Mouse (Mus musculus) E14TG2a.4 (cell line): Measurements from ENCODE around the gene Gnl1.
A peak's percentile ranks its signal among the peaks of the same experiment; 100 is the strongest.

Experiments used
- H3K27me3 ChIP-seq: 2 replicates; pipeline ENCODE4 v1.6.1; 2014; ENCODE audit warnings: low read length, control low read depth; ENCODE audit not compliant: insufficient read depth
- H3K36me3 ChIP-seq: 2 replicates; pipeline ENCODE4 v1.6.1; 2014; ENCODE audit warnings: low read length, control low read depth; ENCODE audit not compliant: insufficient read depth
- H3K4me1 ChIP-seq: replicated peaks from 2 replicates; pipeline ENCODE4 v1.6.1; 2014; ENCODE audit warnings: low read depth, low read length, control low read depth
- H3K4me3 ChIP-seq: replicated peaks from 2 replicates; pipeline ENCODE4 v1.5.1; 2014; ENCODE audit warnings: mild to moderate bottlenecking, low read length
- H3K9me3 ChIP-seq: 2 replicates; pipeline ENCODE4 v1.6.1; 2014; ENCODE audit warnings: low read length, control low read depth
- CTCF ChIP-seq: conservative IDR thresholded peaks from 2 replicates; pipeline ENCODE4 v1.5.1; 2014; ENCODE audit warnings: low read length
- NANOG ChIP-seq: IDR thresholded peaks from 2 replicates; pipeline ENCODE4 v1.6.1; 2014; ENCODE audit warnings: borderline replicate concordance, low read length, mixed read lengths
- POU5F1 ChIP-seq: IDR thresholded peaks from 2 replicates; pipeline ENCODE4 v1.6.1; 2014; ENCODE audit warnings: low read length, borderline replicate concordance

The Gnl1 gene

DNA sequence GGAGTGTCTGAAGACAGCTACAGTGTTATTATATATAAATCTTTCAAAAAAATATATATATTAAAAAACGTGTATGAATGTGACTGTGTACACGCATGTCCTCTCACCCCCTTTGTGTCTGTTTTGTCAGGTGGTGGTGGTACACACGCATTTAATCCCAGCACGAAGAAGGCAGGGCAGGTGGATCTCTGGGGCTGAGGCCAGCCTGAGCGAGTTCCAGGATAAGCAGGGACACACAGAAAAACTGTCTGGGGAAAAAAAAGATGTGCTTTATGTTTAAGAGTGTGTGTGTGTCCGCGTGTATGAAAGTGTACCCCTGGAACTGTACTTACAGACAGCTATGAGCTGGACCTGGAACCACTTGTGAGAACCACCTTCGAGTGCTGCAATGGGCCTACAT lies 25.0 kb upstream of the Gnl1 start:
- Histone ChIP-seq H3K4me1 (peaks cover 36% of the 10 kb centered on the region), H3K27me3 (no peaks in the 10 kb centered on the region), H3K36me3 (peaks cover 53% of the 10 kb centered on the region), H3K9me3 (no peaks in the 10 kb centered on the region), H3K4me3 (no peak overlapping the region)
- TF ChIP-seq POU5F1: no peak
- TF ChIP-seq NANOG: no peak
- TF ChIP-seq CTCF: no peak

DNA sequence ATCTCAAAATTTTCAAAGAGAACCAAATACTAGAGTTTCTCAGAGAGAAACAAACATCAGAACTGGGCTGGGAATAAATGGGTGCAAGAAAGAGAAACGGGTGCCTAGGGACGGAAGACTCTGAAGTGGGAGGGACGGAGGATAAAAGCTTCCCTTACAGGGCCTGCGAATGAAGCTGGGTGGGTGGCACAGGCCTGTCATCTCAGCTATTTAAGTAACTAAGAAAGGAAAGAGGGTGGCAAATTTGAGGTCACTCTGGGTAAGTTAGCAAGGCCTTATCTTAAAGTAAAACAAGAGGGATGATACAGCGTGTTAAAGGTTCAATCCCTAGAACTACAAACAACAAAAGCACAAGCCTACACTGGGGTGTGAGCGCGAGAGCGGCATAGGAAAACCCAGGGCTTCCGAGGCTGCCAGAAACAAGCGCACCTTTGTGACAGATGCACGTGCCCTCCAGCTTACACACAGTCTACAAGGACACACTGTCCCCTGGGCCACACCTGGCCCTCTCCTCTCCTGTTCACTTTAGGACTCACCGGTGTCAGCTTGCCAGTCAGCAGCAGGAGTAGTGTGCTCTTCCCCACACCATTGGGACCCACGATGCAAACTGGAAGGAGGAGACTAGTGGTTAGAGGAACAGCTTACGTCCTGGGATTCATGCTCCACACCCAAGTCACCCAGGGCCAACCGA lies 21.0 kb upstream of the Gnl1 start:
- Histone ChIP-seq H3K4me1 (peaks cover 65% of the 10 kb centered on the region), H3K4me3 (no peak overlapping the region), H3K27me3 (no peaks in the 10 kb centered on the region), H3K9me3 (no peaks in the 10 kb centered on the region), H3K36me3 (peaks cover 93% of the 10 kb centered on the region)
- TF ChIP-seq POU5F1 (no peak), CTCF (no peak), NANOG (no peak)

DNA sequence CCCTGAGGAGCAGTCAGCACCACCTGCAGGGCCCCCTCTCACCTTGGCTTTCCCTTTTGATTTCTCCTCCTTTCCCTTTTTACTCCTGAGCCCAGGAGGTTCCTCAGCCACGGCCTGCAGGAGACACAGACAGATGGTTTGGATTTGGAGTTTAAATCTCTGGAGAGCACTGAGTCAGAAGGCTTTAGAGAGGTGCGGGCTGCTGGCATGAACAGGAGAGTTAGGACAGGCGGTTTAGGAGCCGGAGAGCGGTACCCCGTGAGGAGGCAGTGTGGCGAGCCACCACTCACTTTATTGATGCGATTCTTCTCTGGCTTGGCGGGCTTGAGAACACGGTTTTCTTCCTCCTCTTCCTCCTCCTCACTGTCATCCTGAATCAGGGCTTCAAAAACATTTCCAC lies 16.4 kb upstream of the Gnl1 start:
- Histone ChIP-seq H3K27me3 (no peaks in the 10 kb centered on the region), H3K4me3 (peak overlapping the region; percentile 32; the same call in 1 of the 2 replicates), H3K4me1 (peaks cover 92% of the 10 kb centered on the region), H3K36me3 (peaks cover 98% of the 10 kb centered on the region), H3K9me3 (no peaks in the 10 kb centered on the region)
- TF ChIP-seq CTCF (no peak), NANOG (no peak), POU5F1 (no peak)

DNA sequence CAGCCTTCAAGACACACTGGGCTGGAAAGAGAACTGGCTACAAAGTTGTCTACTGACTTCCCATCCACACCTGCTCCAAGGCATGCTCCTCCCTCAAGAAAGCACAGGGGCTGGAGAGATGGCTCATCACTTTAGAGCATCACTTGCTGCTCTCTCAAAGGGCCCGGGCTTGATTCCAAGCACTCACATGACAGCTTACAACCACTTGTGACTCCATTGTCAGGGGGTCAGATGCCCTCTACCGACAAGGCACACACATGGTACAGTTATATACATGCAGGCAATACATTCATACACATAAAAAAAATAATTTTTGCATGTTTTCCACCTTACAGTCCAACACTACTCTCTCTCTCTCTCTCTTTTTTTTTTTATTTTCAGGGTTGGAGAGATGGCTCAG lies 12.0 kb upstream of the Gnl1 start:
- TF ChIP-seq POU5F1: no peak
- no peak for TF ChIP-seq CTCF
- no peak for TF ChIP-seq NANOG
- Histone ChIP-seq H3K9me3 (no peaks in the 10 kb centered on the region), H3K36me3 (peaks cover 67% of the 10 kb centered on the region), H3K4me3 (no peak overlapping the region), H3K27me3 (no peaks in the 10 kb centered on the region), H3K4me1 (peaks cover 84% of the 10 kb centered on the region)

DNA sequence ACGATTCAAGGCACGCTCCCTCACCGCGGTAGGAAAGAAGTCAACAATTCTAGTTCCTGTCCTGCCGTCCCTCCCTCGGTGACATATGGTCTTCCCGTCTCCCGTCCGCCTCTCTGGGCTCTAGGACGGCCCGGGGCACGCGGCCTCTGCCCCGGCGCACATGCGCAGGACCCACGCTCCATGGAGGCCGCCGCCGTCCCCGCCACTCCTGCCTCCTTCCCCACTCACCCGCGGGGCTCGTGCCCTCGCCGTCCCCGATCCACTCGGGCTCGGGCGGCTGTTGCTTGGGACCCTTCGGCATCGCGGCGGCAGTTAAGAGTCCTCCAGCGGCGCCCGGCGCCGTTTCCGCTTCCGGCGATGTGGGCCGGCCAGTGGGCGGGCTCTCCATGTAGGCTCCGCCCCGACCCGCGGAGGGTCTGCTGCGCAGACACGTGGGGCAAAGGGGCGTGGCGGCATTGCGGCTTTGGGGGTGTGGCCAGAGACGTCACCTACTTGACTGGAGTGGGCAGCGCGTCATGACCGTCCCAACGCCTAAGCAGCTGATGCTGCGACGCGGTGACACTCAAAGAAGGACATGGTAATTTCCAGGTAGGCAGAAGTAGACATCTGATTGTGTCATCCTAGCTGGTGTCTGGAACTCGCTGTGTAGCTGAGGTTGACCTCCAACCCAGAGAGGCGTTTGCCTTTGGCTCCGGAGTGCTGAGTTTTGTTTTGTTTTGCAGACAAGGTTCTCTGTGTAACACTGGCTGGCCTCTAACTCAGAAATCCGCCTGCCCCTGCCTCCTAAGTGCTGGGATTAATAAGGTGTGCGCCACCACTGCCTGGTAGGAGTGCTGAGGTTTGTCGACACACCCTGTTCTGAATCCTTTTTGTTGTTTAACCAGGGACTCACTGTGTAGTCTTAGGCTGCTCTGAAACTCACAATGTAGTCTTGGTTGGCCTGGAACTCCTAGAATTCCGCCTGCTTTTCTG lies 9.9 kb upstream of the Gnl1 start, which contains the start of gene Abcf1:
Gene Abcf1, minus strand, starts transcription at position 344 of the 972 bp plus-strand sequence.
- Histone ChIP-seq H3K9me3 (no peaks in the 10 kb centered on the region), H3K4me3 (peak within 1 kb of the TSS; percentile 99), H3K36me3 (peaks cover 67% of the 10 kb centered on the region), H3K27me3 (no peaks in the 10 kb centered on the region), H3K4me1 (peaks cover 73% of the 10 kb centered on the region)
- TF ChIP-seq NANOG: no peak
- TF ChIP-seq CTCF: no peak
- no peak for TF ChIP-seq POU5F1

DNA sequence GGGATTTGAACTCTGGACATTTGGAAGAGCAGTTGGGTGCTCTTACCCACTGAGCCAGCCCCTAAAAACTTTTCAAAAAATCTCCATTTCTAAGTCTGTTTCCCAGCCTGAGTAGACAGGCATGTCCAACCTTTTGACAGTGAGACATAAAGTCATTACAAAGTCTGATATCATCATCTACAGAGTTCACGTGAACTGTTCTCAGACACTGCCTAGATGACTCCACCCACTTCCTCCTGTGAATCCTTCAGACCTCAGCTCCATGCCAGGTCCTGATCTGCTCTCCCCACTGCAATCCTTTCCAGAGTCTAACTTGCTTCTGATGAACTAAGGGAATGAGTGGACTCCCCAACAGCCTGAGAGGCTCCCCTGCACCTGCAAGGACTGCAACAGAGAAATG lies 7.5 kb upstream of the Gnl1 start:
- H3K9me3 ChIP-seq: no peaks in the 10 kb centered on the region
- TF ChIP-seq POU5F1: no peak
- no peak for TF ChIP-seq NANOG
- no peak for TF ChIP-seq CTCF
- no peaks in the 10 kb centered on the region for H3K27me3 ChIP-seq
- no peak overlapping the region for H3K4me3 ChIP-seq
- peaks cover 67% of the 10 kb centered on the region for H3K36me3 ChIP-seq
- peaks cover 52% of the 10 kb centered on the region for H3K4me1 ChIP-seq

DNA sequence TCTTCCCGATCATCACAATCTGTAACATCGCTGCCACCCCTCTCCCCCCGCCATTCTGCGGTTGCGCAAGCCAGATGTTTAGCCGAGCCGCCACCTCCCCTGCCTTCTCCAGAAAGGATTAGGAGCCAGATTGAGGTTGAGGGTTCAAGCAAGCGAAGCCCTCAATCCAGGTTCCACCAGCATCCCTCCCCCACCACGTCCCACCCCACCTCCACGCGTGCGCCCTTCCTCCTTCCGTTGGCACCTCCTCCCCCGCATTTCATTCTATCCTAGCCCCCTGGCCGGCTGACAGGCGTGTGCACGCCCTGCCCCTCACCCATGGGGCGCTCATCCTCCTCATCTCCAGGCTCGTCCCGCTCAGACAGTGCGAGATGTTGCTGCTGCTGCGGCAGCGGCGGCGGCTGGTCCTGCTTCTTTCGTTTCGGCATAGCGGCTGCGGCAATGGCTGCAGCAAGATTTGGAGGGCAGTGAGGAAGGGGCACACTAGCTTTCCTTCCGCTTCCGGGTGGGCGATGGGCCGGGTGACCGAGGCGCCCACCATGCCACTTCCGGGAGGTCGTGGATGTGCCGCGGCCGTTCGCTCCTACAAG lies 745 bp upstream of the Gnl1 start:
- Histone ChIP-seq H3K4me1 (peaks cover 59% of the 10 kb centered on the region), H3K4me3 (peak overlapping the region; percentile 93), H3K9me3 (no peaks in the 10 kb centered on the region), H3K27me3 (no peaks in the 10 kb centered on the region), H3K36me3 (peaks cover 66% of the 10 kb centered on the region)
- no peak for TF ChIP-seq NANOG
- TF ChIP-seq CTCF: no peak
- no peak for TF ChIP-seq POU5F1

DNA sequence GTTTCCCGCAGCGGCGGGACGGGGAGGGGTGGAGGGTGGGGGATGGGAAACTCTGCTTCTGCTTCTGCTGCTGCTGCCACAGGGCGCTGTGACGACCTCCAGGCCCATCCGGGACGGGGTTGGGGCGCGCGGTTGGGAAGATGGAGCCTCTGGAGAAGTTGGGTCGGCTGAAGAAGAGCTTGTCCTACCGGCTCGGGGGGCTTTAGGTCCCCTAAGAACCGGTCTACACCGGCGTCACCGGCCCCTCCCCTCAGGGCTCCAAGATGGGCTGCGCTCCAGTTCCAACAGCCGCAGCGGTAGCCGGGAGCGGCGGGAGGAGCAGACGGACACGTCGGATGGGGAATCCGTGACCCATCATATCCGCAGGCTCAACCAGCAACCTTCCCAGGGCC lies 708 bp downstream of the Gnl1 start:
- Histone ChIP-seq H3K27me3 (no peaks in the 10 kb centered on the region), H3K36me3 (peaks cover 64% of the 10 kb centered on the region), H3K4me3 (peak overlapping the region; percentile 93), H3K4me1 (peaks cover 59% of the 10 kb centered on the region), H3K9me3 (no peaks in the 10 kb centered on the region)
- TF ChIP-seq POU5F1 (no peak), NANOG (no peak), CTCF (no peak)
